Mouse (Mus musculus): Measurements from ENCODE around the gene 2700081O15Rik. TPM values are rescaled to one million over a fixed set of nuclear protein-coding genes. Genes with fewer than 3 reads are reported as not detected.

Gene 2700081O15Rik
- polyA plus RNA-seq, 1 experiment from 2014 or later = 11.0 TPM

DNA sequence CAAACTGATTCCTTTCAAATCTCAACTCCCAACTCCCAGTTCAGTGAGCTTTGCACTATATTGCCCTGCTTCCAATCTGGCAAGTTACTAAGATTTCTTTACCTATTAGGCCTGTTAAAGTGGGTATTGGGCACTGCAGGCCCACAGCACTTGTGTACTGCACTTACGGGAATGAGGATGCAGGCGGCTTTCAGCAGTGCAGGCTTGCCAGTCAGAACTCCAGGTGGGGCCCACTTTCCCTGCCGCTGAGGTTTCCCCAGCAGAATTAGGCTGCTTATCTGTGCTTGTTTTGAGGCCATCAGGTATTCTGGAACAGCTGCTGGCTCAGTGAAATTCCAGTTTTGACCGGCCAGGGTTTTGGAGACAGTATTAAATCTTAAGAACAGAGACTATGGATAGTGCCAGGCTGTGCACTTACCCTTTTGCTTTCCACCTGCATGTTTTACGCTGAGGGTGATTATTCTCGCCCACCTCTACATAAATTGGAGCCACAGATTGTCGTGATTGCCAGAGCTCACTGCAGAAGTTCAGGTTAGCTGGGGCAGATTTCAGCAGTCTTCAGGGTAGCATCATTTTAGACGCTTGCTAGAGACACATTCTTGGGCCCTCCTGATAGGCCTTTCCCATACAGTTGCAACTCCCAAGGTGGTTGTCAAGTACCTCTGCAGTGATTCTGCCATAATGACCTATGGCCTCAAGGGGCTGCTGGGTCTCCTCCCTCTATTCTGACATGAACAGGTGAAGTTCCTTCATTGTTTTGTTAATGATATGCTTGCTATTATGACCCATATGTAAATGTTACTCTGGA, 7.4 kb downstream of the 2700081O15Rik start:
- H3K4me1 ChIP-seq (ENCODE audit: control insufficient read depth, insufficient read depth, low read length) = peaks cover 52% of the 10 kb centered on the region
- H3K36me3 ChIP-seq (ENCODE audit: control insufficient read depth, insufficient read depth, low read length) = peaks cover 26% of the 10 kb centered on the region
- 50% methylated on average over 8 of the region's 8 CpGs for WGBS
- ATAC-seq = no peak
- no peaks in the 10 kb centered on the region for H3K27me3 ChIP-seq (ENCODE audit: control insufficient read depth, insufficient read depth, low read depth, low read length)
- peak overlapping the region; percentile 86 for H3K27ac ChIP-seq (ENCODE audit: low read length)
- H3K9me3 ChIP-seq (replicated peaks; ENCODE audit: control insufficient read depth, low read length, poor library complexity, severe bottlenecking) = no peaks in the 10 kb centered on the region
- no peak overlapping the region; the same call in 1 of the 2 replicates for H3K4me3 ChIP-seq (ENCODE audit: low read depth, low read length)
- H3K4me2 ChIP-seq (ENCODE audit: low read length) = peak overlapping the region; percentile 58
- peak overlapping the region; percentile 68 for H3K9ac ChIP-seq (ENCODE audit: low read depth, low read length)

- Histone ChIP-seq H3K9me3 (replicated peaks; ENCODE audit: control insufficient read depth, low read length, poor library complexity, severe bottlenecking) (no peaks in the 10 kb centered on the region), H3K27ac (ENCODE audit: low read length) (no peak overlapping the region), H3K4me2 (ENCODE audit: low read length) (no peak overlapping the region), H3K27me3 (ENCODE audit: control insufficient read depth, insufficient read depth, low read depth, low read length) (no peaks in the 10 kb centered on the region), H3K4me3 (ENCODE audit: low read depth, low read length) (no peak overlapping the region), H3K9ac (ENCODE audit: low read depth, low read length) (no peak overlapping the region), H3K4me1 (ENCODE audit: control insufficient read depth, insufficient read depth, low read length) (peaks cover 47% of the 10 kb centered on the region), H3K36me3 (ENCODE audit: control insufficient read depth, insufficient read depth, low read length) (peaks cover 26% of the 10 kb centered on the region)
- ATAC-seq = no peak
- WGBS = 51% methylated on average over 3 of the region's 3 CpGs
These were observed 8.0 kb downstream of the 2700081O15Rik start for GRCm38 (mm10) chr19:7425398-7425775.

DNA sequence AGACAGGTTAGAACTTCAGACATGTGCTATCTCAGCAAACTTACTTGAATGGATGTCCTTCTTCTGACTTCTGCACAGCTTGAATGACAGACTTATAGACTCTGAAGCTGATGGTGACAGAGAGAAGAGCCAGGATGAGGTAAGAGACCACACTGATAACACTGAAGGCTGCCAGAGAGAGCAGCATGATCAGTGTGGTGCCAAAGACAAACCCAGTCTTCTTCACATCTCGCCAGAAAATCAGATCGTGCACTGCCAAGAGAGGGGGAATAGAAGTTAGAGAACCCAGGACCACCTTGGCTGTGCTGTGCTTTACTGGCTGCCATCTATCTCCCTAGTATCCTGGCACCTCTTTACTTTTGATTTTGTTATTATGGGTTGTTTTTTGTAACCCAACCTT, 17.5 kb downstream of the 2700081O15Rik start:
- WGBS = 93% methylated on average over 2 of the region's 2 CpGs
- Histone ChIP-seq H3K4me3 (ENCODE audit: low read depth, low read length) (no peak overlapping the region), H3K27me3 (ENCODE audit: control insufficient read depth, insufficient read depth, low read depth, low read length) (no peaks in the 10 kb centered on the region), H3K9ac (ENCODE audit: low read depth, low read length) (no peak overlapping the region), H3K4me2 (ENCODE audit: low read length) (no peak overlapping the region), H3K27ac (ENCODE audit: low read length) (no peak overlapping the region), H3K9me3 (replicated peaks; ENCODE audit: control insufficient read depth, low read length, poor library complexity, severe bottlenecking) (no peaks in the 10 kb centered on the region), H3K36me3 (ENCODE audit: control insufficient read depth, insufficient read depth, low read length) (peaks cover 20% of the 10 kb centered on the region), H3K4me1 (ENCODE audit: control insufficient read depth, insufficient read depth, low read length) (0 out of 2 replicates have a peak, but pooled peaks cover 3% of the 10 kb centered on the region)
- ATAC-seq = no peak

GRCm38 (mm10) chr19:7436061-7436970, 18.9 kb downstream of the 2700081O15Rik start:
- H3K27ac ChIP-seq (ENCODE audit: low read length) = peak overlapping the region; percentile 41; the same call in 1 of the 2 replicates
- H3K4me3 ChIP-seq (ENCODE audit: low read depth, low read length) = no peak overlapping the region
- H3K36me3 ChIP-seq (ENCODE audit: control insufficient read depth, insufficient read depth, low read length) = peaks cover 15% of the 10 kb centered on the region
- H3K27me3 ChIP-seq (ENCODE audit: control insufficient read depth, insufficient read depth, low read depth, low read length) = no peaks in the 10 kb centered on the region
- WGBS = 74% methylated on average over 5 of the region's 5 CpGs
- peak; percentile 53; the same call in 1 of the 2 replicates for ATAC-seq
- no peak overlapping the region for H3K4me2 ChIP-seq (ENCODE audit: low read length)
- no peaks in the 10 kb centered on the region for H3K9me3 ChIP-seq (replicated peaks; ENCODE audit: control insufficient read depth, low read length, poor library complexity, severe bottlenecking)
- H3K4me1 ChIP-seq (ENCODE audit: control insufficient read depth, insufficient read depth, low read length) = 0 out of 2 replicates have a peak, but pooled peaks cover 3% of the 10 kb centered on the region
- no peak overlapping the region for H3K9ac ChIP-seq (ENCODE audit: low read depth, low read length)

DNA sequence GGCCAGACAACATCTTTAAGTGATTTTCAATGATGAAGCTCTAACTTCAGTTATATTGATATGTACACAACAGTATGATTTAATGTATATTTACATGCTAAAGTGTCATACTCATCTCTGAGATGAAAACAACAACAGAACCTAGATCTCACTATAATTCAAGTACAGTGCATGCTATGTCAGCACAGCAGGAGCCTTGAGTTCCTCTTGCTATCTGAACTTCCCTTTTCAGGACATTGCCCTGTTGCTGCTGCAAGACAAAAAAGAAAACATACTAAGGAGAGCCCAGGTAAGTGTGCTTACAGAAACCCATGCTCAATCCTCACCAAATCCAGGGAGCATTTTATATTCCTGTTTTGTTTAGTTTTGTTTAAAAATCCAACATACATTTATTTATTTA, 20.9 kb downstream of the 2700081O15Rik start:
- H3K27me3 ChIP-seq (ENCODE audit: control insufficient read depth, insufficient read depth, low read depth, low read length) = no peaks in the 10 kb centered on the region

GRCm38 (mm10) chr19:7441493-7441892, 24.1 kb downstream of the 2700081O15Rik start:
- H3K9ac ChIP-seq (ENCODE audit: low read depth, low read length) = no peak overlapping the region
- H3K4me3 ChIP-seq (ENCODE audit: low read depth, low read length) = no peak overlapping the region
- H3K36me3 ChIP-seq (ENCODE audit: control insufficient read depth, insufficient read depth, low read length) = no peaks in the 10 kb centered on the region
- no peaks in the 10 kb centered on the region for H3K27me3 ChIP-seq (ENCODE audit: control insufficient read depth, insufficient read depth, low read depth, low read length)
- WGBS = 60% methylated on average over 14 of the region's 14 CpGs
- H3K4me2 ChIP-seq (ENCODE audit: low read length) = no peak overlapping the region
- 0 out of 2 replicates have a peak, but pooled peaks cover 2% of the 10 kb centered on the region for H3K4me1 ChIP-seq (ENCODE audit: control insufficient read depth, insufficient read depth, low read length)
- no peaks in the 10 kb centered on the region for H3K9me3 ChIP-seq (replicated peaks; ENCODE audit: control insufficient read depth, low read length, poor library complexity, severe bottlenecking)
- ATAC-seq = peak; percentile 59; the same call in 1 of the 2 replicates
- H3K27ac ChIP-seq (ENCODE audit: low read length) = no peak overlapping the region

More for the DNA sequence above, 20.9 kb downstream of the 2700081O15Rik start:
- Histone ChIP-seq H3K9ac (ENCODE audit: low read depth, low read length) (no peak overlapping the region), H3K4me1 (ENCODE audit: control insufficient read depth, insufficient read depth, low read length) (0 out of 2 replicates have a peak, but pooled peaks cover 3% of the 10 kb centered on the region), H3K4me2 (ENCODE audit: low read length) (no peak overlapping the region), H3K27ac (ENCODE audit: low read length) (no peak overlapping the region), H3K36me3 (ENCODE audit: control insufficient read depth, insufficient read depth, low read length) (no peaks in the 10 kb centered on the region; the same call in 1 of the 2 replicates), H3K9me3 (replicated peaks; ENCODE audit: control insufficient read depth, low read length, poor library complexity, severe bottlenecking) (no peaks in the 10 kb centered on the region), H3K4me3 (ENCODE audit: low read depth, low read length) (no peak overlapping the region)
- no peak for ATAC-seq

DNA sequence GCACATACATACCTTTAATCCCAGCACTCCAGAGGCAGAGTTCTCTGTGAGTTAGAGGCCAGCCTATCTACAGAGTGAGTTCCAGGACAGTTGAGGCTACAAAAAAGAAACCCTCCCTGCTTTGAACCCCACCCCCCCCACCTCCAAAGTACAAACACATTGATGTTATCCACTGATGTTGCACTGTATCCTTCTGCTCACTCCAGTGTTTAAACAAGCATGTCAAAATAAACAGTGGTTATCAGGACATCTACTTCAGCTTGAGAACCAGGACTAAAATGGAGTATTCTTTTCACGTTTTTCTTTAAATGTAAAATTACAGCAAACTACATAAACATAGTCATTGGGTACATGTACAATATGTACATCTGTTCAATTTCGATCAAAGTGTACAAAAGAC, 27.7 kb downstream of the 2700081O15Rik start:
- 95% methylated on average over 2 of the region's 2 CpGs for WGBS
- no peaks in the 10 kb centered on the region for H3K36me3 ChIP-seq (ENCODE audit: control insufficient read depth, insufficient read depth, low read length)

GRCm38 (mm10) chr19:7445596-7445995, 28.2 kb downstream of the 2700081O15Rik start:
- Histone ChIP-seq H3K4me3 (ENCODE audit: low read depth, low read length) (no peak overlapping the region), H3K27ac (ENCODE audit: low read length) (no peak overlapping the region), H3K36me3 (ENCODE audit: control insufficient read depth, insufficient read depth, low read length) (no peaks in the 10 kb centered on the region), H3K4me1 (ENCODE audit: control insufficient read depth, insufficient read depth, low read length) (no peaks in the 10 kb centered on the region), H3K9me3 (replicated peaks; ENCODE audit: control insufficient read depth, low read length, poor library complexity, severe bottlenecking) (no peaks in the 10 kb centered on the region), H3K9ac (ENCODE audit: low read depth, low read length) (no peak overlapping the region), H3K27me3 (ENCODE audit: control insufficient read depth, insufficient read depth, low read depth, low read length) (no peaks in the 10 kb centered on the region), H3K4me2 (ENCODE audit: low read length) (no peak overlapping the region)
- ATAC-seq = no peak
- WGBS = 100% methylated on average over 1 of the region's 1 CpGs

More for the DNA sequence above, 27.7 kb downstream of the 2700081O15Rik start:
- no peak for ATAC-seq
- Histone ChIP-seq H3K4me1 (ENCODE audit: control insufficient read depth, insufficient read depth, low read length) (no peaks in the 10 kb centered on the region), H3K9ac (ENCODE audit: low read depth, low read length) (no peak overlapping the region), H3K27ac (ENCODE audit: low read length) (no peak overlapping the region), H3K9me3 (replicated peaks; ENCODE audit: control insufficient read depth, low read length, poor library complexity, severe bottlenecking) (no peaks in the 10 kb centered on the region), H3K4me3 (ENCODE audit: low read depth, low read length) (no peak overlapping the region), H3K4me2 (ENCODE audit: low read length) (no peak overlapping the region), H3K27me3 (ENCODE audit: control insufficient read depth, insufficient read depth, low read depth, low read length) (no peaks in the 10 kb centered on the region)

Data from midbrain, embryonic 16.5 days (tissue).